Mouse (Mus musculus) adrenal gland, adult 18-20 months (tissue): ENCODE results near the gene Lrrc4c. TPM values are rescaled to one million over a fixed set of nuclear protein-coding genes. Genes with fewer than 3 reads are reported as not detected.

ENCODE experiments used
- DNase-seq, 2 experiments: peaks; one replicate each; pipeline ENCODE4 v3.0.0; 2021 to 2022; ENCODE audit warnings: low spot score in 2 of 2
- total RNA-seq, 2 experiments: library from RNA; stranded (reverse); gene quantifications; 1 replicate in 1 of 2; 2 replicates in 1 of 2; pipeline ENCODE4 v1.2.3; 2021

The Lrrc4c gene
- total RNA-seq, 2 experiments from 2014 or later = 3.5 to 4.4 TPM

- no peak for DNase-seq
Observed at GRCm38 (mm10) chr2:96796681-96797385, 478.9 kb downstream of the Lrrc4c start.

GRCm38 (mm10) chr2:96850839-96851396 lies 532.9 kb downstream of the Lrrc4c start:
- no peak for DNase-seq

GRCm38 (mm10) chr2:96853797-96854196 lies 535.8 kb downstream of the Lrrc4c start:
- DNase-seq = no peak

GRCm38 (mm10) chr2:96876062-96876461 lies 558.1 kb downstream of the Lrrc4c start:
- DNase-seq = no peak

GRCm38 (mm10) chr2:96949531-96949930 lies 631.6 kb downstream of the Lrrc4c start:
- no peak for DNase-seq

- no peak for DNase-seq
Observed at GRCm38 (mm10) chr2:96999521-96999920, 681.6 kb downstream of the Lrrc4c start.

- no peak for DNase-seq
Observed at GRCm38 (mm10) chr2:97018319-97018718, 700.4 kb downstream of the Lrrc4c start.

GRCm38 (mm10) chr2:97026991-97027390 lies 709.0 kb downstream of the Lrrc4c start:
- DNase-seq = no peak

- DNase-seq = no peak
Observed at GRCm38 (mm10) chr2:97027585-97027984, 709.6 kb downstream of the Lrrc4c start.

GRCm38 (mm10) chr2:97036401-97036800 lies 718.4 kb downstream of the Lrrc4c start:
- DNase-seq = no peak

GRCm38 (mm10) chr2:97037024-97037814 lies 719.2 kb downstream of the Lrrc4c start:
- no peak for DNase-seq

GRCm38 (mm10) chr2:97044016-97044415 lies 726.0 kb downstream of the Lrrc4c start:
- no peak for DNase-seq

GRCm38 (mm10) chr2:97045628-97046027 lies 727.7 kb downstream of the Lrrc4c start:
- no peak for DNase-seq

- DNase-seq = no peak
Observed at GRCm38 (mm10) chr2:97080156-97080555, 762.2 kb downstream of the Lrrc4c start.

GRCm38 (mm10) chr2:97097965-97098364 lies 780.0 kb downstream of the Lrrc4c start:
- DNase-seq = no peak

GRCm38 (mm10) chr2:97103398-97104162 lies 785.6 kb downstream of the Lrrc4c start:
- DNase-seq = no peak

GRCm38 (mm10) chr2:97124246-97124645 lies 806.3 kb downstream of the Lrrc4c start:
- DNase-seq = no peak

GRCm38 (mm10) chr2:97138454-97138853 lies 820.5 kb downstream of the Lrrc4c start:
- DNase-seq = no peak

GRCm38 (mm10) chr2:97151626-97152194 lies 833.7 kb downstream of the Lrrc4c start:
- no peak for DNase-seq

- DNase-seq = no peak
Observed at GRCm38 (mm10) chr2:97165745-97166144, 847.8 kb downstream of the Lrrc4c start.

- DNase-seq = no peak
Observed at GRCm38 (mm10) chr2:97178399-97178798, 860.4 kb downstream of the Lrrc4c start.
